Mouse (Mus musculus): Measurements from ENCODE around the gene Dst. TPM values are rescaled to one million over a fixed set of nuclear protein-coding genes. Genes with fewer than 3 reads are reported as not detected.

The Dst gene
- polyA plus RNA-seq, 1 experiment from 2014 or later, result 18.8 TPM

GRCm38 (mm10) chr1:34103713-34104172 is 195.7 kb downstream of the Dst start:
- H3K9me3 ChIP-seq (replicated peaks), result 0 out of 2 replicates have a peak, but pooled peaks cover 4% of the 10 kb centered on the region
- WGBS, result 1% methylated on average over 3 of the region's 3 CpGs
- H3K27ac ChIP-seq (replicated peaks), result peak overlapping the region; percentile 58
- peak; percentile 29 for DNase-seq (ENCODE audit: low spot score)
- no peaks in the 10 kb centered on the region for H3K36me3 ChIP-seq
- H3K4me1 ChIP-seq, result peaks cover 45% of the 10 kb centered on the region
- H3K27me3 ChIP-seq (ENCODE audit: low read depth, poor library complexity, severe bottlenecking), result no peaks in the 10 kb centered on the region
- peak overlapping the region; percentile 33 for H3K4me3 ChIP-seq

GRCm38 (mm10) chr1:34104846-34105245 is 196.8 kb downstream of the Dst start:
- Histone ChIP-seq H3K9me3 (replicated peaks) (0 out of 2 replicates have a peak, but pooled peaks cover 4% of the 10 kb centered on the region), H3K4me3 (no peak overlapping the region), H3K27ac (replicated peaks) (no peak overlapping the region), H3K4me1 (peaks cover 51% of the 10 kb centered on the region), H3K27me3 (ENCODE audit: low read depth, poor library complexity, severe bottlenecking) (no peaks in the 10 kb centered on the region), H3K36me3 (no peaks in the 10 kb centered on the region)
- no peak for DNase-seq (ENCODE audit: low spot score)
- WGBS, result 37% methylated on average over 8 of the region's 8 CpGs

GRCm38 (mm10) chr1:34106606-34107005 is 198.6 kb downstream of the Dst start:
- H3K9me3 ChIP-seq (replicated peaks), result 0 out of 2 replicates have a peak, but pooled peaks cover 4% of the 10 kb centered on the region
- WGBS, result 11% methylated on average over 8 of the region's 8 CpGs
- peaks cover 46% of the 10 kb centered on the region for H3K4me1 ChIP-seq
- no peaks in the 10 kb centered on the region for H3K36me3 ChIP-seq
- H3K4me3 ChIP-seq, result peak overlapping the region; percentile 1; the same call in 1 of the 2 replicates
- peak; percentile 21 for DNase-seq (ENCODE audit: low spot score)
- no peaks in the 10 kb centered on the region for H3K27me3 ChIP-seq (ENCODE audit: low read depth, poor library complexity, severe bottlenecking)
- H3K27ac ChIP-seq (replicated peaks), result peak overlapping the region; percentile 65; the same call in 1 of the 2 replicates

GRCm38 (mm10) chr1:34107076-34107475 is 199.1 kb downstream of the Dst start:
- no peaks in the 10 kb centered on the region for H3K27me3 ChIP-seq (ENCODE audit: low read depth, poor library complexity, severe bottlenecking)
- H3K4me1 ChIP-seq, result peaks cover 46% of the 10 kb centered on the region
- WGBS, result 36% methylated on average over 8 of the region's 8 CpGs
- 0 out of 2 replicates have a peak overlapping the region, but pooled peaks have one; percentile 1 for H3K4me3 ChIP-seq
- peak overlapping the region; percentile 65; the same call in 1 of the 2 replicates for H3K27ac ChIP-seq (replicated peaks)
- H3K36me3 ChIP-seq, result no peaks in the 10 kb centered on the region
- H3K9me3 ChIP-seq (replicated peaks), result 0 out of 2 replicates have a peak, but pooled peaks cover 4% of the 10 kb centered on the region
- DNase-seq (ENCODE audit: low spot score), result no peak

- Histone ChIP-seq H3K4me1 (peaks cover 27% of the 10 kb centered on the region), H3K4me3 (no peak overlapping the region), H3K9me3 (replicated peaks) (no peaks in the 10 kb centered on the region), H3K27ac (replicated peaks) (no peak overlapping the region), H3K36me3 (0 out of 2 replicates have a peak, but pooled peaks cover 3% of the 10 kb centered on the region), H3K27me3 (ENCODE audit: low read depth, poor library complexity, severe bottlenecking) (no peaks in the 10 kb centered on the region)
- DNase-seq (ENCODE audit: low spot score), result no peak
- WGBS, result 85% methylated on average over 6 of the region's 6 CpGs
Measured at GRCm38 (mm10) chr1:34109599-34110210, 201.7 kb downstream of the Dst start.

- peaks cover 18% of the 10 kb centered on the region for H3K4me1 ChIP-seq
Measured at GRCm38 (mm10) chr1:34110862-34111261, 202.8 kb downstream of the Dst start.

GRCm38 (mm10) chr1:34111954-34112353 is 203.9 kb downstream of the Dst start:
- H3K27ac ChIP-seq (replicated peaks), result no peak overlapping the region
- H3K4me3 ChIP-seq, result no peak overlapping the region
- DNase-seq (ENCODE audit: low spot score), result no peak
- H3K4me1 ChIP-seq, result peaks cover 8% of the 10 kb centered on the region
- WGBS, result 89% methylated on average over 2 of the region's 2 CpGs
- H3K9me3 ChIP-seq (replicated peaks), result no peaks in the 10 kb centered on the region
- 0 out of 2 replicates have a peak, but pooled peaks cover 3% of the 10 kb centered on the region for H3K36me3 ChIP-seq
- no peaks in the 10 kb centered on the region for H3K27me3 ChIP-seq (ENCODE audit: low read depth, poor library complexity, severe bottlenecking)

More at GRCm38 (mm10) chr1:34110862-34111261, 202.8 kb downstream of the Dst start:
- no peak for DNase-seq (ENCODE audit: low spot score)
- Histone ChIP-seq H3K36me3 (0 out of 2 replicates have a peak, but pooled peaks cover 3% of the 10 kb centered on the region), H3K4me3 (no peak overlapping the region), H3K27me3 (ENCODE audit: low read depth, poor library complexity, severe bottlenecking) (no peaks in the 10 kb centered on the region), H3K27ac (replicated peaks) (peak overlapping the region; percentile 23; the same call in 1 of the 2 replicates), H3K9me3 (replicated peaks) (no peaks in the 10 kb centered on the region)
- 76% methylated on average over 2 of the region's 2 CpGs for WGBS

GRCm38 (mm10) chr1:34116444-34116843 is 208.4 kb downstream of the Dst start:
- no peak for DNase-seq (ENCODE audit: low spot score)
- Histone ChIP-seq H3K4me3 (no peak overlapping the region), H3K27me3 (ENCODE audit: low read depth, poor library complexity, severe bottlenecking) (no peaks in the 10 kb centered on the region), H3K9me3 (replicated peaks) (no peaks in the 10 kb centered on the region), H3K36me3 (0 out of 2 replicates have a peak, but pooled peaks cover 3% of the 10 kb centered on the region), H3K27ac (replicated peaks) (no peak overlapping the region), H3K4me1 (peaks cover 7% of the 10 kb centered on the region)
- WGBS, result 90% methylated on average over 11 of the region's 11 CpGs

- no peaks in the 10 kb centered on the region for H3K27me3 ChIP-seq (ENCODE audit: low read depth, poor library complexity, severe bottlenecking)
- no peak overlapping the region for H3K27ac ChIP-seq (replicated peaks)
- 0 out of 2 replicates have a peak, but pooled peaks cover 3% of the 10 kb centered on the region for H3K36me3 ChIP-seq
- peaks cover 10% of the 10 kb centered on the region for H3K4me1 ChIP-seq
- H3K4me3 ChIP-seq, result no peak overlapping the region
- 91% methylated on average over 9 of the region's 9 CpGs for WGBS
- DNase-seq (ENCODE audit: low spot score), result no peak
- H3K9me3 ChIP-seq (replicated peaks), result no peaks in the 10 kb centered on the region
Measured at GRCm38 (mm10) chr1:34117056-34117455, 209.0 kb downstream of the Dst start.

- Histone ChIP-seq H3K27ac (replicated peaks) (no peak overlapping the region), H3K4me3 (no peak overlapping the region), H3K27me3 (ENCODE audit: low read depth, poor library complexity, severe bottlenecking) (no peaks in the 10 kb centered on the region), H3K4me1 (peaks cover 10% of the 10 kb centered on the region), H3K9me3 (replicated peaks) (no peaks in the 10 kb centered on the region), H3K36me3 (0 out of 2 replicates have a peak, but pooled peaks cover 3% of the 10 kb centered on the region)
- DNase-seq (ENCODE audit: low spot score), result no peak
- WGBS, result 61% methylated on average over 3 of the region's 3 CpGs
Measured at GRCm38 (mm10) chr1:34117709-34118108, 209.7 kb downstream of the Dst start.

- Histone ChIP-seq H3K27ac (replicated peaks) (no peak overlapping the region), H3K9me3 (replicated peaks) (no peaks in the 10 kb centered on the region), H3K36me3 (no peaks in the 10 kb centered on the region), H3K4me1 (peaks cover 15% of the 10 kb centered on the region), H3K27me3 (ENCODE audit: low read depth, poor library complexity, severe bottlenecking) (no peaks in the 10 kb centered on the region), H3K4me3 (no peak overlapping the region)
- DNase-seq (ENCODE audit: low spot score), result no peak
- 94% methylated on average over 6 of the region's 6 CpGs for WGBS
Measured at GRCm38 (mm10) chr1:34120066-34120465, 212.0 kb downstream of the Dst start.

- Histone ChIP-seq H3K36me3 (no peaks in the 10 kb centered on the region), H3K9me3 (replicated peaks) (no peaks in the 10 kb centered on the region), H3K4me1 (peaks cover 15% of the 10 kb centered on the region), H3K27me3 (ENCODE audit: low read depth, poor library complexity, severe bottlenecking) (no peaks in the 10 kb centered on the region), H3K4me3 (no peak overlapping the region), H3K27ac (replicated peaks) (no peak overlapping the region)
- 89% methylated on average over 6 of the region's 6 CpGs for WGBS
- DNase-seq (ENCODE audit: low spot score), result no peak
Measured at GRCm38 (mm10) chr1:34120602-34121001, 212.6 kb downstream of the Dst start.

Data from midbrain, embryonic 10.5 days (tissue).